Mouse (Mus musculus) forebrain, embryonic 12.5 days (tissue): Measurements from ENCODE around the gene Tpm1. TPM values are rescaled to one million over a fixed set of nuclear protein-coding genes. Genes with fewer than 3 reads are reported as not detected.

Experiments used
- ATAC-seq: fragments of 200-750 bp; cut with Nextera tagmentation; 2 replicates; pipeline ENCODE4 v1.8.0; 2017; ENCODE audit warnings: moderate TSS enrichment; ENCODE audit not compliant: low FRiP score
- H3K27ac ChIP-seq: fragments of 300-500 bp; sonication (generic); 2 replicates; pipeline ENCODE4 v1.5.1; 2016; ENCODE audit warnings: mild to moderate bottlenecking
- H3K27me3 ChIP-seq: fragments of 300-500 bp; sonication (generic); 2 replicates; pipeline ENCODE4 v1.6.1; 2016; ENCODE audit warnings: mild to moderate bottlenecking
- H3K36me3 ChIP-seq: fragments of 300-500 bp; sonication (generic); replicated peaks from 2 replicates; pipeline ENCODE4 v1.6.1; 2016; ENCODE audit warnings: mild to moderate bottlenecking
- H3K4me1 ChIP-seq: fragments of 300-500 bp; sonication (generic); 2 replicates; pipeline ENCODE4 v1.6.1; 2016
- H3K4me2 ChIP-seq: fragments of 300-500 bp; sonication (generic); 2 replicates; pipeline ENCODE4 v1.6.1; 2016; ENCODE audit warnings: mild to moderate bottlenecking, moderate library complexity
- H3K4me3 ChIP-seq: fragments of 300-500 bp; sonication (generic); replicated peaks from 2 replicates; pipeline ENCODE4 v1.5.1; 2016; ENCODE audit warnings: mild to moderate bottlenecking
- H3K9ac ChIP-seq: fragments of 300-500 bp; sonication (generic); 2 replicates; pipeline ENCODE4 v1.6.1; 2016; ENCODE audit warnings: mild to moderate bottlenecking
- H3K9me3 ChIP-seq: fragments of 300-500 bp; sonication (generic); 2 replicates; pipeline ENCODE4 v1.6.1; 2016
- WGBS: fragments of 180-500 bp; shearing (Covaris S2); methylation state at CpG from one replicate; pipeline ENCODE4 v1.1.7; 2016; 5-methylcytosine and 5-hydroxymethylcytosine counted together
- polyA plus RNA-seq: library from polyadenylated mRNA; unstranded; fragments of >200 nt; fragmentation: Nextera tagmentation; extraction: Ambion mirVana; gene quantifications from 2 replicates; pipeline ENCODE4 v1.2.1, GENCODE M21; 2016

Gene Tpm1
- polyA plus RNA-seq, 1 experiment from 2014 or later, result 280 TPM

GRCm38 (mm10) chr9:67012470-67012869 is 36.7 kb downstream of the Tpm1 start:
- H3K9me3 ChIP-seq, result no peaks in the 10 kb centered on the region
- 59% methylated on average over 3 of the region's 3 CpGs for WGBS
- H3K27ac ChIP-seq, result no peak overlapping the region
- no peaks in the 10 kb centered on the region for H3K4me1 ChIP-seq
- H3K9ac ChIP-seq, result no peak overlapping the region
- no peak overlapping the region for H3K4me3 ChIP-seq
- no peak overlapping the region for H3K4me2 ChIP-seq
- no peak for ATAC-seq
- H3K27me3 ChIP-seq, result no peaks in the 10 kb centered on the region
- no peaks in the 10 kb centered on the region for H3K36me3 ChIP-seq

DNA sequence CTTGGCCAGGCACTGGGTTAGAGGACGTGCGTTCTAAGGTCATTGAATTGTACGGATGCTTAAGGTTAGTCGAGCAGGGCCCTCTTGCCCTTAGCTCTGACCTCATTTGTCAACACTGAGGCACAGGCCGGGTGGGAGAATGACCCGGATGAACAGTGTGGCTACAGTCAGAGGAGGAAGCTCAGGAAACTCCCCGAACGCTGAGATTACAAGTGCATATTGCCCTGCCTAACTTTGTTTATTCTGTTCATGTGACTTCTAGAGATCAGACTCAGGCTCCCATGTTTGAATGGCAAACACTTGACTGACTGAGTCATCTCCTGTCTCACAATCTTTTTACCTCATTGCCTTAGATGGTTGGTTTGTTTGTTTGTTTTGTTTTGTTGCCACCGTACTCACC is 37.7 kb downstream of the Tpm1 start:
- Histone ChIP-seq H3K9ac (no peak overlapping the region), H3K4me1 (no peaks in the 10 kb centered on the region), H3K4me3 (no peak overlapping the region), H3K9me3 (no peaks in the 10 kb centered on the region), H3K27me3 (no peaks in the 10 kb centered on the region), H3K27ac (no peak overlapping the region), H3K36me3 (no peaks in the 10 kb centered on the region), H3K4me2 (no peak overlapping the region)
- no peak for ATAC-seq
- WGBS, result 88% methylated on average over 9 of the region's 9 CpGs

DNA sequence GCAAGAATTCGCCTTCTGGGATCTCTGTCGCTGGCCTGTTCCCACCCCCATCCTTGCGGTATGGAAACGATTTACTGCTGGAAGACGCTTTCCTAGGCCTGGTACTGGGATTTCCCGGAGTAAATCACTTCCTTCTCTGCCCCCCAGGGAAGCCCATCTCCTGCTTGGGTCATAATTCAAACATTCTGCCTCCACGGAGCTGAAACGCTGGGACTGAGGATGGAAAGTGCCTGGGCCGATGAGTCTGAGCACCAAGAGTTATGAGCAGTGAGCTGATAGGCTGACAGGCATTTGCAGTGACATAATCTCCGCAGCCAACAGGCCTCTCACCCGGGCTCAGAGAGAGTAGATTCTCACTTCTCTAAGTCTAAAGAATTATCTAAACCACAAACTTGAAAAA is 40.4 kb downstream of the Tpm1 start:
- H3K4me2 ChIP-seq, result no peak overlapping the region
- no peak overlapping the region for H3K4me3 ChIP-seq
- no peaks in the 10 kb centered on the region for H3K9me3 ChIP-seq
- H3K4me1 ChIP-seq, result no peaks in the 10 kb centered on the region
- no peak overlapping the region for H3K27ac ChIP-seq
- 65% methylated on average over 11 of the region's 11 CpGs for WGBS
- no peak overlapping the region for H3K9ac ChIP-seq
- H3K27me3 ChIP-seq, result no peaks in the 10 kb centered on the region
- H3K36me3 ChIP-seq, result no peaks in the 10 kb centered on the region
- no peak for ATAC-seq

GRCm38 (mm10) chr9:67006376-67006775 is 42.8 kb downstream of the Tpm1 start:
- WGBS, result 84% methylated on average over 4 of the region's 4 CpGs
- Histone ChIP-seq H3K4me3 (no peak overlapping the region), H3K27me3 (no peaks in the 10 kb centered on the region), H3K9me3 (no peaks in the 10 kb centered on the region), H3K9ac (no peak overlapping the region), H3K4me2 (no peak overlapping the region), H3K36me3 (no peaks in the 10 kb centered on the region), H3K4me1 (no peaks in the 10 kb centered on the region), H3K27ac (no peak overlapping the region)
- no peak for ATAC-seq

- Histone ChIP-seq H3K27ac (no peak overlapping the region), H3K4me1 (no peaks in the 10 kb centered on the region), H3K4me3 (no peak overlapping the region), H3K27me3 (no peaks in the 10 kb centered on the region), H3K36me3 (no peaks in the 10 kb centered on the region), H3K9me3 (no peaks in the 10 kb centered on the region), H3K9ac (no peak overlapping the region), H3K4me2 (no peak overlapping the region)
- WGBS, result 86% methylated on average over 11 of the region's 11 CpGs
- no peak for ATAC-seq
Measured at GRCm38 (mm10) chr9:67005161-67005742, 44.0 kb downstream of the Tpm1 start.

- Histone ChIP-seq H3K4me2 (no peak overlapping the region), H3K4me1 (no peaks in the 10 kb centered on the region), H3K9me3 (no peaks in the 10 kb centered on the region), H3K27ac (no peak overlapping the region), H3K36me3 (no peaks in the 10 kb centered on the region), H3K9ac (no peak overlapping the region), H3K27me3 (no peaks in the 10 kb centered on the region), H3K4me3 (no peak overlapping the region)
- 57% methylated on average over 4 of the region's 4 CpGs for WGBS
- ATAC-seq, result no peak
Measured at GRCm38 (mm10) chr9:67003656-67004055, 45.5 kb downstream of the Tpm1 start.

DNA sequence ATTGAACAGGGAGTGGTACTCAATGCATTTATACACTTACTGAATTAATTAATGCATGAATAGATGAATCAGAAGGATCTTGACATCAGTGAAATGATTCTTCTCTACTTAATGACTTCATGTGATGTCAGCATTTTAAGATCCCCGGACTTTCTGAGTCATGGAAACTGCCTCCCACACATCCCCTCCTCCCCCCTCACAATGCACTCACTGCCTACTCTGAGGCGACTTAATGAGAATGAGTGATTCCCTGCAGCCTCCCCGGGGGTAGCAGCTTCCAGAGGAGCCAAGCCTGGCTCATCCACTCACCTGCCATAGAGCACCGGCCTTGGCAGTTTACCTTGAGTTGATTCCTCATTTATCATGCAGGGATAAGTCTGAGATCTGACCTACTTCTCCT is 46.0 kb downstream of the Tpm1 start:
- Histone ChIP-seq H3K4me1 (no peaks in the 10 kb centered on the region), H3K9me3 (no peaks in the 10 kb centered on the region), H3K36me3 (no peaks in the 10 kb centered on the region), H3K4me3 (no peak overlapping the region), H3K4me2 (no peak overlapping the region), H3K9ac (no peak overlapping the region), H3K27ac (no peak overlapping the region), H3K27me3 (no peaks in the 10 kb centered on the region)
- ATAC-seq, result no peak
- WGBS, result 25% methylated on average over 4 of the region's 4 CpGs

- WGBS, result 77% methylated on average over 4 of the region's 4 CpGs
- Histone ChIP-seq H3K9me3 (no peaks in the 10 kb centered on the region), H3K27ac (no peak overlapping the region), H3K4me1 (no peaks in the 10 kb centered on the region), H3K27me3 (no peaks in the 10 kb centered on the region), H3K36me3 (no peaks in the 10 kb centered on the region), H3K4me2 (no peak overlapping the region), H3K9ac (no peak overlapping the region), H3K4me3 (no peak overlapping the region)
- ATAC-seq, result no peak
Measured at GRCm38 (mm10) chr9:67001506-67001905, 47.7 kb downstream of the Tpm1 start.

DNA sequence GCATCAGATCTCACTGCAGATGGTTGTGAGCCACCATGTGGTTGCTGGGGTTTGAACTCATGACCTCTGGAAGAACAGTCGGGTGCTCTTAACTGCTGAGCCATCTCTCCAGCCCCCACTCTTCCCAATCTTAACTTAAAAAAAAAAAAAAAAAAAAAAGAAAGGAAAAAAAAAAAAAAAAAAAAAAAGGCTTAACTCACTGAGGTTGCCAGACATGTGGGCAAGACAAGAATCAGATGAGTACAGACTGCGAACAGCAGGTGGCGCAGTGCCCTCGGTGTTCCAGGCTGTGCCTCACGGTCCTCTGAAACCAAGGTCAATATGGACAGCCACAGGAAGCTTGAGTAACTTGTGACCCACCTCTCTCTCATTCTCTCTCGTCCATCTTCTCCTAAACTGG is 48.2 kb downstream of the Tpm1 start:
- H3K4me2 ChIP-seq, result no peak overlapping the region
- no peak overlapping the region for H3K4me3 ChIP-seq
- no peaks in the 10 kb centered on the region for H3K9me3 ChIP-seq
- H3K4me1 ChIP-seq, result no peaks in the 10 kb centered on the region
- 8% methylated on average over 6 of the region's 6 CpGs for WGBS
- H3K27me3 ChIP-seq, result no peaks in the 10 kb centered on the region
- no peak overlapping the region for H3K27ac ChIP-seq
- H3K36me3 ChIP-seq, result no peaks in the 10 kb centered on the region
- ATAC-seq, result no peak
- H3K9ac ChIP-seq, result no peak overlapping the region

DNA sequence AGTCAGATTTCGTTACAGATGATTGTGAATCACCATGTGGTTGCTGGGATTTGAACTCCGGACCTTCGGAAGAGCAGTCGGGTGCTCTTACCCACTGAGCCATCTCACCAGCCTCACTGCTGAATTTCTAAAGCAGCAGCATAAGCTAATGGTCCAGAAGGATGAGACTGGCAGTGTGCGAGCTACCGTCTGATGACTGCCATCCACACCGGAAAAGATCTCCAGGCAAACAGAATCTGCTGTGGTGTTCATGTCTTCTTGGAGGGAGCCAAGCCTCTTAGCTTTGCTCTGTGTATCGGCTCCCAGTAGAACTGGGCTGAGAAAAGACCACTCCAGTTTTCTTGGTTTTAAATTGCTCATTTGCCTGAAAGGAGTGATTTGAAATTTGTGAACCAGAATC is 49.5 kb downstream of the Tpm1 start:
- H3K4me3 ChIP-seq, result no peak overlapping the region
- ATAC-seq, result no peak
- H3K4me1 ChIP-seq, result no peaks in the 10 kb centered on the region
- 96% methylated on average over 8 of the region's 8 CpGs for WGBS
- H3K4me2 ChIP-seq, result no peak overlapping the region
- no peak overlapping the region for H3K27ac ChIP-seq
- no peak overlapping the region for H3K9ac ChIP-seq
- H3K36me3 ChIP-seq, result no peaks in the 10 kb centered on the region
- H3K9me3 ChIP-seq, result no peaks in the 10 kb centered on the region
- H3K27me3 ChIP-seq, result no peaks in the 10 kb centered on the region

DNA sequence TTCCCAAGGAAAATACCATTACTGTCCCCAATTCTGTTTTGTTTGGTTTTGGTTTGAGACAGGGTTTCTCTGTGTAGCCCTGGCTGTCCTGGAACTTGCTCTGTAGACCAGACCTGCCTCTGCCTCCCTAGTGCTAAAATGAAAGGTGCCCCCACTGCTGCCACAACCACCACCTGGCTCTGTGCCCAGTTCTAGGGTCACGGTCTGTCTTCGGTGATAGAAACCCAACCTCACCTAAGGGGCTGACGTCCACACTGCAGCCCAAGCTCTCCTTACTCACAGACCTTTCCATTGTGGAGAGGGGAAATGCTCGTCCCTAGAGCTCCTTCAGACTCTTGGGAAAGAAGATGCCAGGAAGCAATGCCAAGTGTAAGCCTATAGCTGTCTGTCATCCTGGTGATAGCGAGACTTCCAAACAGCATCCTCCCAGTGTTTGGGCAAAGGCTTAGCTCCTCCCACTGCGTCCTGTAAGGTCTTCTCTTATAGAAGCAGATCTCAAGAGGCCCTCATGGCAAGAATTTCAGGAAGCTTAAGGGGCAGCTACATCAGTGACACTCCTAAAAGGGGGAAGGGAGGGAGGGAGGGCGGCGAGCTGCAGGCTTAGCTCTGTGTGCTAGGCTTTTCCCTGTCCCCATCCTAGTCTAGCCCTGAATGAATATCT is 57.3 kb downstream of the Tpm1 start:
- Histone ChIP-seq H3K9me3 (no peaks in the 10 kb centered on the region), H3K9ac (no peak overlapping the region), H3K4me3 (no peak overlapping the region), H3K4me1 (peaks cover 3% of the 10 kb centered on the region; the same call in 1 of the 2 replicates), H3K36me3 (no peaks in the 10 kb centered on the region), H3K27me3 (no peaks in the 10 kb centered on the region), H3K27ac (no peak overlapping the region), H3K4me2 (no peak overlapping the region)
- WGBS, result 80% methylated on average over 8 of the region's 8 CpGs
- ATAC-seq, result no peak

GRCm38 (mm10) chr9:66991021-66991749 is 58.0 kb downstream of the Tpm1 start:
- no peaks in the 10 kb centered on the region for H3K27me3 ChIP-seq
- H3K4me2 ChIP-seq, result no peak overlapping the region
- no peak overlapping the region for H3K27ac ChIP-seq
- ATAC-seq, result no peak
- 60% methylated on average over 9 of the region's 9 CpGs for WGBS
- no peaks in the 10 kb centered on the region for H3K9me3 ChIP-seq
- no peaks in the 10 kb centered on the region for H3K36me3 ChIP-seq
- no peak overlapping the region for H3K9ac ChIP-seq
- H3K4me3 ChIP-seq, result no peak overlapping the region
- H3K4me1 ChIP-seq, result peaks cover 3% of the 10 kb centered on the region; the same call in 1 of the 2 replicates

DNA sequence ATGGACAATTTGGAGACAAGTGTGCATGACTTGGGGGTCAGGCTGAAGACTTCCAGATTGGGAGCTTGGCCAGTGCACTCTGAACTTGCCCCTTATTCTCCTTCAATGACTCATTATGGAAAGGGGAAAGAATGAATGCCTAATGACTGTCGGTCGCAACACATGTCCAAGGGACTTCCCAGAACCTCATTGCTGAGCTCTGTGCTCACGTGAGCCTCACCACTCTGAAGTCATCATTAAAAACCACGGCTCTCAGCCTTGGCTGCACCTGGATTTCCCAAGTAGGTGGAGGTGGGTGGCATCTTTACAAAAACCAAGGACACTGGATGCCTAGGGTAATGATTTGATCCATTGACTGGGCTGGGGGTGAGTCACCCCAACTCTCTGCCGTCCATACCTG is 59.2 kb downstream of the Tpm1 start:
- no peak overlapping the region for H3K9ac ChIP-seq
- H3K4me1 ChIP-seq, result peaks cover 3% of the 10 kb centered on the region; the same call in 1 of the 2 replicates
- no peak for ATAC-seq
- no peaks in the 10 kb centered on the region for H3K9me3 ChIP-seq
- H3K36me3 ChIP-seq, result no peaks in the 10 kb centered on the region
- H3K27me3 ChIP-seq, result no peaks in the 10 kb centered on the region
- no peak overlapping the region for H3K27ac ChIP-seq
- H3K4me3 ChIP-seq, result no peak overlapping the region
- WGBS, result 90% methylated on average over 5 of the region's 5 CpGs
- H3K4me2 ChIP-seq, result no peak overlapping the region
